Comparison of ENCODE assay signal across 7 mouse cellular contexts in the genomic region with DNA sequence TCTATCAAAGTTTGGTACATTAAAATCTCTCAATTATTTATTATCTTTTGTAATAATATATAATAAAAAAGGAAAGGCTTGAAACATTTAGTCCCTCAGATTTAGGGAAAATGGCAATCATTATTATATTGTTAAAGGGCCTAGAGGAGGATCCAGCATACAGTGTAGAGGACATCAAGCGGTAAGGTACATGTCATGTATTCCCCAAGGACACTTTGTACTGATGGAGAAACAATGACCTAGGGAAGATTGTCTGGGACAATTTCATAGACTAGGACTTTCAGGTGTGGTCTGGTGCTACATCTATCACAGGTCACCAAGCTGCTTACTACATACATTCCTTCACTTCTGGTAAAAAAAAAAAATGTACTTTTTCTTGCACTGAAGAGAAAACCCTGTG.
A peak's percentile ranks its signal among the peaks of the same experiment; 100 is the strongest.
DNase-seq lines count a peak whose midpoint lies in the region; ATAC-seq lines count a peak whose summit lies in the region.
"Not testable (repeated sequence)": the region's sequence is repeated elsewhere in the genome, so short reads cannot be mapped to it uniquely, and the experiment has no call there.

No protein-coding gene starts in this region.

- not testable (repeated sequence) for H3K4me2 ChIP-seq in embryonic facial prominence, embryonic 12.5 days (replicated peaks); heart, embryonic 11.5 days; hindbrain, embryonic 11.5 days (replicated peaks; ENCODE audit: low read depth, low read length); kidney, embryonic 15.5 days; liver, embryonic 11.5 days; midbrain, embryonic 14.5 days (ENCODE audit: low read length)

- H3K9ac ChIP-seq in embryonic facial prominence, embryonic 12.5 days; heart, embryonic 11.5 days (ENCODE audit: low read depth, low read length); hindbrain, embryonic 11.5 days (ENCODE audit: low read depth, low read length); kidney, embryonic 15.5 days; liver, embryonic 11.5 days (ENCODE audit: low read depth, low read length); midbrain, embryonic 14.5 days (replicated peaks; ENCODE audit: low read length): not testable (repeated sequence)

- H3K27ac ChIP-seq in embryonic facial prominence, embryonic 12.5 days; heart, embryonic 11.5 days (ENCODE audit: low read depth, low read length); hindbrain, embryonic 11.5 days (ENCODE audit: low read depth, low read length); kidney, embryonic 15.5 days; liver, embryonic 11.5 days (ENCODE audit: low read depth, low read length); midbrain, embryonic 14.5 days (replicated peaks; ENCODE audit: low read depth, low read length): not testable (repeated sequence)

- ATAC-seq in embryonic facial prominence, embryonic 12.5 days (ENCODE audit: insufficient number of reproducible peaks, insufficient read depth, low FRiP score, low TSS enrichment) = peak; percentile 41; the same call in 1 of the 2 replicates
- 0 out of 2 replicates have a peak, but pooled peaks have one; percentile 30 for ATAC-seq in erythroid progenitor cell, adult 5-6 weeks (replicated peaks; ENCODE audit: low FRiP score, poor library complexity, severe bottlenecking)
- 0 out of 2 replicates have a peak, but pooled peaks have one; percentile 11 for ATAC-seq in heart, embryonic 11.5 days (replicated peaks; ENCODE audit: insufficient number of reproducible peaks, low FRiP score, low TSS enrichment)
- ATAC-seq in hindbrain, embryonic 11.5 days (ENCODE audit: low FRiP score) = peak; percentile 53
- ATAC-seq in kidney, embryonic 15.5 days (replicated peaks; ENCODE audit: low FRiP score) = 0 out of 2 replicates have a peak, but pooled peaks have one; percentile 52
- ATAC-seq in liver, embryonic 11.5 days (replicated peaks; ENCODE audit: low FRiP score) = peak; percentile 37
- 0 out of 2 replicates have a peak, but pooled peaks have one; percentile 43 for ATAC-seq in midbrain, embryonic 14.5 days (ENCODE audit: low FRiP score, low TSS enrichment)

- H3K27me3 ChIP-seq in embryonic facial prominence, embryonic 12.5 days; heart, embryonic 11.5 days (ENCODE audit: control insufficient read depth, insufficient read depth, low read length); hindbrain, embryonic 11.5 days (ENCODE audit: control insufficient read depth, insufficient read depth, low read length); kidney, embryonic 15.5 days; liver, embryonic 11.5 days (replicated peaks; ENCODE audit: control insufficient read depth, insufficient read depth, low read length); midbrain, embryonic 14.5 days (ENCODE audit: control insufficient read depth, insufficient read depth, low read length): not testable (repeated sequence)

- WGBS in embryonic facial prominence, embryonic 12.5 days = 52% methylated on average over 1 of the region's 1 CpGs
- WGBS in heart, embryonic 11.5 days (ENCODE audit: insufficient replicate concordance) = 35% methylated on average over 1 of the region's 1 CpGs
- WGBS in hindbrain, embryonic 11.5 days = 59% methylated on average over 1 of the region's 1 CpGs
- whole genome bisulfite sequencing in kidney, embryonic 15.5 days = 43% methylated on average over 1 of the region's 1 CpGs
- WGBS in liver, embryonic 11.5 days = 56% methylated on average over 1 of the region's 1 CpGs
- 60% methylated on average over 1 of the region's 1 CpGs for WGBS in midbrain, embryonic 14.5 days

- H3K9me3 ChIP-seq in embryonic facial prominence, embryonic 12.5 days; heart, embryonic 11.5 days (replicated peaks; ENCODE audit: control insufficient read depth, low read length); hindbrain, embryonic 11.5 days (ENCODE audit: control insufficient read depth, low read length); kidney, embryonic 15.5 days (replicated peaks); liver, embryonic 11.5 days (ENCODE audit: control insufficient read depth, low read length); midbrain, embryonic 14.5 days (ENCODE audit: control insufficient read depth, low read length): not testable (repeated sequence)

- H3K36me3 ChIP-seq in embryonic facial prominence, embryonic 12.5 days; heart, embryonic 11.5 days (ENCODE audit: control insufficient read depth, insufficient read depth, low read length); hindbrain, embryonic 11.5 days (ENCODE audit: control insufficient read depth, insufficient read depth, low read length); kidney, embryonic 15.5 days; liver, embryonic 11.5 days (ENCODE audit: control insufficient read depth, insufficient read depth, low read length); midbrain, embryonic 14.5 days (ENCODE audit: control insufficient read depth, insufficient read depth, low read length): not testable (repeated sequence)

- not testable (repeated sequence) for H3K4me3 ChIP-seq in embryonic facial prominence, embryonic 12.5 days; heart, embryonic 11.5 days (ENCODE audit: low read depth, low read length); hindbrain, embryonic 11.5 days (ENCODE audit: low read depth, low read length); kidney, embryonic 15.5 days (replicated peaks); liver, embryonic 11.5 days (ENCODE audit: low read depth, low read length); midbrain, embryonic 14.5 days (replicated peaks; ENCODE audit: low read depth, low read length)

- H3K4me1 ChIP-seq in embryonic facial prominence, embryonic 12.5 days; heart, embryonic 11.5 days (ENCODE audit: control insufficient read depth, insufficient read depth, low read length); hindbrain, embryonic 11.5 days (replicated peaks; ENCODE audit: control insufficient read depth, insufficient read depth, low read length); kidney, embryonic 15.5 days; liver, embryonic 11.5 days (replicated peaks; ENCODE audit: control insufficient read depth, insufficient read depth, low read length); midbrain, embryonic 14.5 days (ENCODE audit: control insufficient read depth, insufficient read depth, low read length): not testable (repeated sequence)

- not testable (repeated sequence) for DNase-seq in hindbrain, embryonic 11.5 days (ENCODE audit: low spot score); liver, embryonic 11.5 days (ENCODE audit: low spot score); midbrain, embryonic 14.5 days
